ENCODE assay signal across 8 mouse cellular contexts in the genomic region with DNA sequence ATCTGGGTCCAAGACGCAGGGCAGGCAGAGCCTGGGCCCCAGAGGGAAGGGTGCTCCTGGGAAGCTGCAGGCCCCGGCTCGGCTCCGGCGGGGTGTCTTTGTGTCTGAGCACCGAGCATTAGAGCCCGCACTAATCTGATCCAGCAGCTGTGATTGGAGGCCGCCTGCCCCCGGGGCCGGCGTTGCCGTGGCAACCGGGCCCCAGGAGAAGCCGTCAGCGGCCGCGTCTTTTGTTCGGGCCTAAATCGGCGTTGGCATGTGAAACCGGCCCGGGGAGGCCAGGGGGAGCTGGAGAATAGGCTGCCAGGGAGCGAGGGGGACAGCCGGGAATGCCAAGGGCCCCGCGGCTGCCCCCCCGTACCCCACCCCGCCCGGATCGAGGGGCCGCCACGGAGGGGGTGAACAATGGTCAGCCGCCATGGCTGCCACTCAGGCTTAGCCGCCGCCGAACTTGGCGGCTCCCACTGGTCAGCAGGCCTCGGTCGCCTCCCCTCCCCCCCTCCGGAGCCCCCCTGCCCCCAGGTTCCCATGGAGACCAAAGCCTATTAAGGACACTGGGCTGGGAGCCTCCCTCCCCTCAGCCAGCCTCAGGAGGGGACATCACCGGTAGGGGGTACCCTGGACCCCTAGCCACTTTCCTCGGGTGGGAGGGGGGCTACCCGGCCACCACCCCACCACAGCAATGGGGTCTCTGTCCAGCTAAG. TPM values are rescaled to one million over a fixed set of nuclear protein-coding genes. Genes with fewer than 3 reads are reported as not detected.
DNase-seq lines count a peak whose midpoint lies in the region; ATAC-seq lines count a peak whose summit lies in the region.

No protein-coding gene starts in this region.

- peak; percentile 86 for DNase-seq in ES-CJ7 (ENCODE audit: low read depth, low spot score)
- DNase-seq in cerebellum, adult 18-20 months: peak; percentile 72 to 79
- DNase-seq in heart, postnatal 36 days: peak; percentile 34 to 48
- peak; percentile 94 for DNase-seq in layer of hippocampus, adult 9-11 months
- DNase-seq in retina, embryonic 14.5 days (ENCODE audit: low spot score): peak; percentile 99
- DNase-seq in T-cell, adult 2 months (ENCODE audit: low spot score): no peak

- ATAC-seq in forebrain, embryonic 16.5 days: peak; percentile 92
- ATAC-seq in lung, embryonic 15.5 days (ENCODE audit: borderline replicate concordance, extremely low read depth, low FRiP score, low TSS enrichment): peak; percentile 75; the same call in 1 of the 2 replicates

- H3K9ac ChIP-seq in forebrain, embryonic 16.5 days (replicated peaks; ENCODE audit: low read depth, low read length): peak overlapping the region; percentile 80
- peak overlapping the region; percentile 64 for H3K9ac ChIP-seq in lung, embryonic 15.5 days

- intact Hi-C loops in heart, postnatal 36 days (cut with DNase I): no loop called here

- H3K4me3 ChIP-seq in forebrain, embryonic 16.5 days (replicated peaks; ENCODE audit: low read length): peak overlapping the region; percentile 37
- H3K4me3 ChIP-seq in lung, embryonic 15.5 days: peak overlapping the region; percentile 45

- WGBS in forebrain, embryonic 16.5 days: 0% methylated on average over 37 of the region's 43 CpGs
- 1% methylated on average over 32 of the region's 43 CpGs for WGBS in lung, embryonic 15.5 days

- peak overlapping the region; percentile 100 for H3K27ac ChIP-seq in forebrain, embryonic 16.5 days (ENCODE audit: low read length)
- H3K27ac ChIP-seq in lung, embryonic 15.5 days: peak overlapping the region; percentile 82

- H3K27me3 ChIP-seq in forebrain, embryonic 16.5 days (replicated peaks; ENCODE audit: control insufficient read depth, insufficient read depth, low read length): no peaks in the 10 kb centered on the region
- H3K27me3 ChIP-seq in lung, embryonic 15.5 days: no peaks in the 10 kb centered on the region

- no peaks in the 10 kb centered on the region for H3K9me3 ChIP-seq in forebrain, embryonic 16.5 days (ENCODE audit: control insufficient read depth, low read length)
- no peaks in the 10 kb centered on the region for H3K9me3 ChIP-seq in lung, embryonic 15.5 days

- peaks cover 76% of the 10 kb centered on the region for H3K4me1 ChIP-seq in forebrain, embryonic 16.5 days (replicated peaks; ENCODE audit: control insufficient read depth, insufficient read depth, low read length)
- H3K4me1 ChIP-seq in lung, embryonic 15.5 days: peaks cover 23% of the 10 kb centered on the region

- peaks cover 2% of the 10 kb centered on the region; the same call in 1 of the 2 replicates for H3K36me3 ChIP-seq in forebrain, embryonic 16.5 days (ENCODE audit: control insufficient read depth, insufficient read depth)
- peaks cover 4% of the 10 kb centered on the region; the same call in 1 of the 2 replicates for H3K36me3 ChIP-seq in lung, embryonic 15.5 days

- H3K4me2 ChIP-seq in forebrain, embryonic 16.5 days (ENCODE audit: low read length): peak overlapping the region; percentile 68
- peak overlapping the region; percentile 84 for H3K4me2 ChIP-seq in lung, embryonic 15.5 days

RNA-seq across cellular contexts. Expression of a gene that starts 7.2 kb away (rescaled TPM):
- polyA plus RNA-seq in forebrain, embryonic 16.5 days (2015; fragmentation: Nextera tagmentation; extraction: Ambion mirVana): 53.9 and 62.2 TPM in 2 replicates
- total RNA-seq in heart, postnatal 36 days (2021): 1 to 10 TPM in 1 of 2 experiments, under 1 TPM in 1; 0.92 to 1.2 TPM
- 9.4 and 9.7 TPM in 2 replicates for polyA plus RNA-seq in lung, embryonic 15.5 days (2015; fragmentation: Nextera tagmentation; extraction: Ambion mirVana)

RNA-seq across cellular contexts. Expression of a gene that starts 29.5 kb away (rescaled TPM):
- polyA plus RNA-seq in forebrain, embryonic 16.5 days (2015; fragmentation: Nextera tagmentation; extraction: Ambion mirVana): not detected in 2 replicates
- total RNA-seq in heart, postnatal 36 days (2021): not detected
- 4.7 and 7.0 TPM in 2 replicates for polyA plus RNA-seq in lung, embryonic 15.5 days (2015; fragmentation: Nextera tagmentation; extraction: Ambion mirVana)

RNA-seq across cellular contexts. Expression of a gene that starts 48.0 kb away (rescaled TPM):
- 32.7 and 37.6 TPM in 2 replicates for polyA plus RNA-seq in forebrain, embryonic 16.5 days (2015; fragmentation: Nextera tagmentation; extraction: Ambion mirVana)
- total RNA-seq in heart, postnatal 36 days (2021): 10 to 100 TPM; 17.9 to 18.1 TPM
- 27.2 and 30.4 TPM in 2 replicates for polyA plus RNA-seq in lung, embryonic 15.5 days (2015; fragmentation: Nextera tagmentation; extraction: Ambion mirVana)
